Mouse (Mus musculus) right cerebral cortex, adult 2 months (tissue): ENCODE results near the gene Dbndd2.

Experiments
- DNase-seq, 2 experiments: peaks; one replicate each; pipeline ENCODE4 v3.0.0; 2021 to 2022; ENCODE audit warnings: low spot score in 2 of 2

Gene Dbndd2

DNA sequence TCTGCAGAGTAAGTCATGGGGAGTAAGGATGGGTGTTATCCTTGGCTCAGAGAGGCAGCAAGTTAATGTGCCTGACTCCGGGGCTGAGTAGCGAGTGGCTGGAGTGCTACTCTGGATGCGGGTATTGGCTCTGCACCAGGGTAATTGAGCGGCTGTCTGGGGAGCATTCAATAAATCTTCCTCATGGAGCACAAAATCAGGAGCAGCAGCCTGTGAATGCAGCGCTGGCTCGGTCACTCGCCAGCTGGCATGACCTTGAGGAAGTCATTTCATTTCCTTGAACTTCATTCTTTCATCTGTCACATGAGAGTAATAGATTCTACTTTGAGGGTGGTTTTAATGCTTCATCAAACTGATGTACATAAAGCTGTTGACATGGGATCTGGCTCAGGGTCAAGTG, 14.6 kb downstream of the Dbndd2 start:
- DNase-seq: no peak

DNA sequence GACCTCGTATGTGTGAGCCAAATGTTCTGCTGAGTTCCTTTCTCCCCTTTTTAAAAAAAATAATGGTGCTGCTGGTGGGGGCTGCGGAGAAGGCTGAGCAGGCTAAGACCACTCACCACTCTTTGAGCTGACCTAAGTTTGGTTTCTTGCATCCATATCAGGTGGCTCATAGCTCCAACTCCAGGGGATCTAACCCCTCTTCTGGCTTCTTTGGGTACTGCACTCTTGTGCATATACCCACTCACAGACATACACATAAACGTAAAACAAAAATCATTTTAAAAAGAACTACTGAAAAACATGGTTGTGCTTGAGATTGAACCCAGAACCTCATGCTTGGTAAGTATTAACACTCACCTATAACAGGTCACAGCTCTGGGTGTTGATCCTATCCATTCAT, 19.0 kb downstream of the Dbndd2 start:
- no peak for DNase-seq

DNA sequence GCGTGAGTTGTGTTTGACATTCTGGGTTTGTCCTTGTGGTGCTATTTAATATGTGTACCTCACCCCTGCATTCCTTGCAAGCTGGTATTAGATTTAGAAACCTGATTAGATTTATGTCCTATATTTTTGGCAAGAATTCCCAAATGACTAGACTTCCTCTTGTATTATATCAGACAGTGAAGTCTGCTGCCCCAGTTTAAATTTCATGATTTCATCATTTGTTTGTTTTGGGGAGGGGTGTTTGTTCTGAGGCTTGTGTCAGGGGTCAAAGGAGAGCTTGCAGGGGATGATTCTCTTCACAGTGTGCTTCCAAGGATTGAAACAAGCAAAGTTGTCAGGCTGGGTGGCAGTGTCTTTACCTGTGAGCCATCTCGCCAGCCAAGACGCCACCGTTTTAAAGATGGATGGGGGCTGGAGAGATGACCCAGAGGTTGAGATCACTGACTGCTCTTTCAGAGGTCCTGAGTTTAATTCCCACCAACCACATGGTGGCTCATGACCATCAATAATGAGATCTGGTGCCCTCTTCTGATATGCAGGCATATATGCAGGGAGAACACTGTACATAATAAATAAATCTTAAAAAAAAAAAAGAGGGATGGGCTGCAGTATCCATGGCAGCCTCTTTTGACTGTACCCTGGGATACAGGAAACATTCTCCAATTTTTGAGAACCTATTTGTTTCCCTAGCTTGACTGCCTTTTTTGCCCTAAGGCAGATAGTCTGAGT, 19.9 kb downstream of the Dbndd2 start:
- DNase-seq: no peak

DNA sequence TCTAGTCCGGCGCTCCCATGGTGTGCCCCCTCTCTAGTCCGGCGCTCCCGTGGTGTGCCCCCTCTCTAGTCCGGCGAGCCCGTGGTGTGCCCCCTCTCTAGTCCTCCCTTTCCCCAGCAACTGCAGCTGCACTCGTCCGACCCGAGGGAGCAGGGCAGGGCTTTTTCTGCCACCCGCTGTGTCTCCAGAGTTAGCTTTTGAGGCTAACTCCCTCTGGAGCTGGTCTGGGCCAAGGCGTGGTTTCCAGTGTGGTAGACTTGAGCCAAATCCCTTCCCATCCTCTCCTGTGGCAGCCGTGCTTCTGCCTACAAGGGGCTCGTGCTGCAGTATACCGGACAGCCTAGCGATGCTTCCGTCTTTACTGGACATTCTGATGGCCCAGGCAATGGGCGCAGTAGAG, 21.9 kb downstream of the Dbndd2 start:
- no peak for DNase-seq

DNA sequence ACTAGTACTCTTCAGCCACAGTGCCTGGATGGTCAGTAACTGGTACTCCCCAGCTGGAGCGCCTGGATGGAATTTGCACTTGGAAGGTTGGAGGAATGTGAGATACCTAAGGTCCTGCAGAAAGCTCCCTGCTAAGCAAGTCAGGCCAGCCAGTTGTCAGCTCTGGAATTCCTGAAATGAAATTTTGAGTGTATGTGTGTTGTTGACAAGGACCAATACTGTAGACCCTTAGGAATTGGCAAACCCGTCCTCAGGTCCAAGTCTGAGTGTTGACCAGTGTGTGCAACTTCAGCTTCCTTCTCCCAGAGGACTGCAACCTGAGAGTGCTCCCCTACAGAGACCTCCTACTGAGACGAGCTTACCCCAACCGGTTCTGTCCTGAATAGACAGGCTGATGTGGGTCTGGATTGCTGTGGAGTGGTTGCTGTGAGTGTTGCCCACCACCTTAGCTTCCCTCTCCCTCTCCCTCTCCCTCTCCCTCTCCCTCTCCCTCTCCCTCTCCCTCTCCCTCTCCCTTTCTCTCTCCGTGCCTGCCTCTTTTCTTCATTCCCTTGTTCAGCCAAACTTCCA, 24.8 kb downstream of the Dbndd2 start:
- no peak for DNase-seq

DNA sequence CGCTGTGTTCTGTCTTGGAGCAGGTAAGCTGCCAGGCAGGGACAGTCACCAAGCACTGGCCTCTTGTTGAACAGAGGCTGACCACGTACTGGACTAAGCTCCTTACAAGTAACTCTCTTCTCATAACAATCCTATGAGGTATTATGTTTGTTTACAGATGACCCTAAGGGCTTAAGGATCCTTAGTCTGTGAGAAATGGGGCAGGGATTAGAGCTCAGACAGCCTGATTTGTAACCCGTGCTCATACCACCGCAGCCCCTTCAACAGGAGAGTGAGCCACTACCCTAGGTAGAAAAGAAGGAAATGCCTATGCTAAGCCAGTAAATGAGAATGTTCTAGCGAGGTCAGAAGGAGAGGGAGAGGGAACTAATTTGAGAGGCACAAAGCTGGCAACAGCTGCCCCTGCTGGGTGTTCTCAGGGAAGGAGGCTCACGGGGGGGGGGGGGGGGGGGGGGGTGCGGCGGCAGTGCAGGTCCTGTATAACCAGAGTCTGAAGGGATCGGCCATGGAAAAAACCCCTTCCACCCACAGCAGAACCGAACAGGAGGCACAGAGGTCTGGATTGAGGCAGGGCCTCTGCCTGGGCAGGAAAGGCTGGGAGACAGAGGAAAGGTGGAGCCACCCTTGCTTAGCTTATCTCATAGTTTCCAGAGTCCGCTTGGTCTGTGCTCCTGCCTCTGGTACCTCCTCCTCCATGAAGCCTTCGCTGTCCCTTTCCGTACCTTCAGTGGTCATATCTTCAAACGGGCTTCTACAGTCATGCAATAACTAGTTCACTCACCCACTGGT, 26.4 kb downstream of the Dbndd2 start:
- no peak for DNase-seq

DNA sequence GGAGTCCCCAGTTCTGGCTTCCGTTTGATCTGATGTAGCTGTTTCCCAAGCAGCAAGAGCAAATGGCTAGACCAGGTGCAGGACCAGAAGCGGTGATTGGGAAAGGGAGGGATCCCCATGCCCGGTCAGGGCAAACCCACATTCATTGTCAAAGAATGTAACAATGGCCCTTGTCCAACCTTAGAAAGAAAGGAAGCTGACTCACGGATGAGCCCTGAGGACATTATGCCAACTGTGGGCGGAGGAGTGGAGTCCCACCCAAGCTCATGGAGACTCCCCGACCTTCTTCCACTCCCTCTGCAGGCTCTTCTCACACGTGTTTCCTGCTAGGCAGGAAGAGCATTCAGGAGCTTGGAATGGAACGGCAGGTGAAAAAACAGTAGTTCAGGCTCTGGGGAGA, 27.5 kb downstream of the Dbndd2 start:
- DNase-seq: no peak

DNA sequence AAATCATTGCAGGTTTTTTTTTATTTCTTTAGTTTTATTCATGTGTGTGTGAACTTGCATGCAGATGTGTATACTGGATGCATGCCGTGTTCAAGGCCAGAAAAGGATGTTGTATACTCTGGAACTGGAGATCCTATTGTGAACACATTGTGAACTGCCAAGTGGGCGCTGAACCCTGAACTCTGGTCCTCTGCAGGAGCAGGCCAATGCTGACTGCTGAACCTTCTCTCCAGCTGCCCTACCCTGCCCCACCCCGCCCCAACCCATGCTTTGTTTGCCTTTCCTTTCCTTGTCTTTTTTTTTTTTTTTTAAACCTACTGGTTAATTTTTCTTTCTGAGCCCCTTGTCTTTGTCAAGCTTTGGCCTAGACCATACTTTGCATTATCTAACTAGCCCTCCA, 29.0 kb downstream of the Dbndd2 start:
- no peak for DNase-seq

DNA sequence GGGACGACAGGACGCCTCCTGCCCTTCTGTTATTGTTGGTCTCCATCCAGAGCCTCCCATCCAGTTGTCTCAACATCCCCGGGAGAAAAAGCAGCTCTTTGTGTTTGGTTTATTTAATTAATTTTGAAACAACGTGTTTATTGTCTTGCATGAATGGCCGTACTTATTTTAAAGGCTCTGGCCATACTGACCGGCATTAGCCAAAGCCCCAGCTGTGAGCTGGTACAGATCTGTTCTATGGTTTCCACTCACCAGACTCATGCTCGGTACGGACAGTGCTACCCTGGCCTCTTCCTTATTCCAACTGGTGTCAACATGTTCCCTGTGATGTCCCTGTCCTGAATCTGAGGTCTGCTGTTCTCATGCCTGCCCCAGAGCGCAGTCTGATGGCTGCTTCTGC, 30.0 kb downstream of the Dbndd2 start:
- DNase-seq: no peak

DNA sequence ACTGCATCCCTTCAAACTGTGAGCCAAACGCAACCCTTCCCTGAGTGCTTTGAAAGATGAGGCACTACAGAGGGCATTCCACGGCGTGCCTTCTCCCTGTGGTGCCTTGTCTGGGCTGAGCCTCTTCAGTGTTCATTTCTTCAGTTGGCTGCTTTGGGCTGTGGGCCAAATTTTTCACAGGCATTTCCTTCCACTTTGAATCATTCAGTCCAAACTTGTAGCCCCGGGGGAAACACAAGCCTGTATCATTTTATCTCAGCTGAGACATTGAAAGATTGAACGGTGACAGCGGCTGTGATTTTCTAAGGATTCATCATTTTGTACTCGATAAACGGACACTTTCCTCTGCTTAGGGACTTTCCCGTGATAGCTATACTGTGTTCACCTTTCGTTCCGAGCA, 30.7 kb downstream of the Dbndd2 start:
- no peak for DNase-seq

DNA sequence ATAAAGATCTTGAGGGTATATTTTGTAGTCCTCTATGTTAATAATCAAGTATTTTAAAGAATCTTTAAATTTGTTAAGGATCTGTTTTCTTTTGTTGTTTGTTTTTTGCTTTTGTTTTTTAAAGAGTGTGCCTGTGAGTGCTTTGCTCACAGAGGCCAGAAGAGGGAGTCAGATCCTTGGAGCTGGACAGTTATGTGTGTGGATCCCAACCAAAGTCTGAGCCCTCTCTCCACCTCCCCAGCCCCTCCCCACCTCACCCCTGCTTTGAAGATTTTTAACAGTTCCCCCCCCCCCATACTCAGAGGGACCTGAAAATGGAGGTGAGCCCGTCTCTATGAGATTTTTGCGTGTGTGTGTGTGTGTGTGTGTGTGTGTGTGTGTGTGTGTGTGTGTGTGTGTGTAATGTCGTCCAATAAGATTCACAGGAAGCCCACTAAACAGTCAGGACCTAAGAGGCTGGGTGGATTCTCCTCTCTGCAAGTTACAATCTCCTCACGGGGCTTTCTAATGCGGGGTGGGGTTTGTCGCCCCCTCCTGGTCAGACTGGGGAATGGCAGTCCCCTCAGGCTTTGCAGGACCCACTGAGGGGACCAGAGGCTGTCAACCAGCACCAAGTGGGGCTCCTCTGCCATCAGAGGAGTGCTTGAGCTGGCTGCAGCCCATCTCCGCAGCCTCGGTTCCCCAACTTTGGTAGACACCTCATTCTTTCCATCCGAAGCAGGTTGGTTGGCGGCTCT, 31.7 kb downstream of the Dbndd2 start:
- no peak for DNase-seq

DNA sequence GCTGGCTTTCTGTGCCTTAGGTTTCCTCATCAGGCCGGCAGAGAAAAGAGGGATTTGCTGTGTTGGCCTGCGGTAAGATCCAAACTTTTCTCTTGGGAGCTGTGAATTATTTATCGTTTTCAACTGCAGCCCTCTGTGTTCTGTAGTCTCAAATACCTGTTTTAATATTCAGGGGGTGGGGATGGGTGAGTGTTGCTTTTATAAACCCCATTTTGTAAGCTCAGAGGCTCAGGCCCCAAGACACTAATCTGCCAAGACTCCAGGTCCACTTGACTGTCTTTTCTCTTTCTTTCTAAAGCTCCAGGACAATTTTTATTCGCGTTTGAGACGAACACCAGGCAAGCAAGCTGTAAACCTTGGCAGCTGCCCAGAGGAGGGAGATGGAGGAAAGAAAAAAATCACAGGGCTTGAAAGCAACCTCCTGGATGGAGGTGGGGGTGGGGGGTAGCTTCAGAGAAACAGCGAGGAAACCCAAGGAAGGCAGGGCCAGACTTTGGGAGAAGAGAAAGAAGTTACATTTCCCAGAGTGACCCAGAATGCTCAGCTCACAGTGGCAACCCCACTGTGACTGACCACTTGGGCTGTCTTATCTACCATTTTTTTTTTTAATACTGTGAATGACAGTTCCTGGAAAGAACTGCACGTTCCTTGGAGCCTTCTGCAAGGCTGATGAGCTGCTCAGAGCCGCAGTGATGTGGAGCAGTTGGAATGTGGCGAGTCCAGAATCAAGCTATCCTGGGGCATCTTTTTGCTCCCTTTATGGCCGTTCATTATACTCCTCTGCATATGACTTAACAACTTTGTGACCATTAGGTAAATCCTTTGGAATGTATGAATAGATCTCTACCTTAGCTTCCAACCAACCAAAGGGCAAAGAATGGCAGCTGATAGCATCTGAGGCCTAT, 32.6 kb downstream of the Dbndd2 start:
- DNase-seq: peak in 1 of 2 experiments; percentile 37

DNA sequence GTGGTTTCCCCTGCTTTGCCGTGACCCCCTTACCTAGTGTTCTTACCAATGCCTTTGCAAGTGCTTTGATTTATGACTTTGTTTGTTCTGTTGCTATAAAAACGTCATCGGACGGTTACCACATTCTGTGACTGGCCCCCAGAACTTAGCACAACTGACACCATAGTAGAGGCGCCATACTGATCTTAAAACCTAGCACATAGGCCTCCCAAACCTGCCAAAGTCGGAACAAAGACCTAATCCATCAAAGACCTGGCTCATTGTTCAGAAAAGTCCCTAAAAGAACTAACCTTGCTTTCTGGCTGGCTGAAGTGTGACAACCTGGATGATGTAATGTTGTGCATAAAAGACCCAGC, 33.2 kb downstream of the Dbndd2 start:
- no peak for DNase-seq

DNA sequence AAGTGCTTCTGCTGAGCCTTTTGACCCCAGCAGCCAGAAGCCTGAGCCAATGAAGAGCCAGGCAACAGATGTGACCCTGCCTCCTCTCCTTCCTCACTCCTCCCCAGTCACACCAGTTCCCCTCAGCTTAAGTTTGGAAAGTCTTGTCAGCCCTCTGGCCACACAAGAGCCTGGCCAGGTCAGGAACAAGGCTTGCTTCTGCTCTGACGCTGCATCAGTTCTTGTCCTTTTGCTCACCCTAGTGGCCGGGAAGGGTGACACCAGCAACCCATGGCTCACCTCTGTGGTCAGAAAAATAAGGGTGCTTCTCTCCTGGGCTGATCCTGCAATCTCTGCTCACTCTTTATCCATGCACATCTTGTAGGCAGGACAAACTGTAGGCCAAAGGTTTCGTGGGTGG, 34.9 kb downstream of the Dbndd2 start:
- DNase-seq: no peak

DNA sequence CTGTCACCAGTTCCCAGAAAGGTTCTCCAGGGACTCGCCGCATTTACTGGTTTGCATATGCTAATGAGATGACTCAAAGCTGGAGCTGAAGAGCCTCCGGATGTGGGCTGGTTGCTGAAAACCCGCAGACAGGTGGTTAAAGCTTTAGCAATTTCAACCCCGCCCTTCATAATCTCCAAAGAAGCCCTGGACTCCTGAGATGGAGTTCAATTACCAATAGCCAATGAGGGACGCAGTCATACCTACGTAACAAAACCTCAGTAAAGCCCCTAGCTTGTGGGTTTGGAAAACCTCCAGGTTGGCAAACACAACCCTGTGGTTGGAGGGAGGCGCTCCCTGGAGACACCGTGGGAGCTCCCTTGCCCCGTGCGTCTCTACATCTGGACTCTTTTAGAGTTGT, 35.9 kb downstream of the Dbndd2 start:
- DNase-seq: peak in 1 of 2 experiments; percentile 25

DNA sequence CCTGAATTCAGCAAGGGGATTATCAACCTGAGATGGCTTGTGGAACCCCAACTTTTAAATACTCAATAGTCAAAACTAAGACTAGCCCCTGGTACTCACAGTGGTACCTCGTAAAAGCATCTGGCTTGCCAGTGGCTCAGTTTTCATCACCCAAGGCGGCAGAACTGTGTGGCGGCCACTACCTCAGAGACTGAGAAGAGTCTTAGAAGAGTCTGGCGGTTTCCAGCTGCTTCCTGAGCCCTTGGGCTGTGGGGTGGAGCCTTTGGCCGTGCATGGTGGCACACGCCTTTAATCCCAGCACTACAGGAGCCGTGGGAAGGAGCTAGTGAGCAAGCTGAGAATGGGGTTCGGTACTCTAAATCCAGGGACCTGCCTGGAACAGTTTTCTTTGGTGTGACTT, 36.4 kb downstream of the Dbndd2 start:
- DNase-seq: no peak

DNA sequence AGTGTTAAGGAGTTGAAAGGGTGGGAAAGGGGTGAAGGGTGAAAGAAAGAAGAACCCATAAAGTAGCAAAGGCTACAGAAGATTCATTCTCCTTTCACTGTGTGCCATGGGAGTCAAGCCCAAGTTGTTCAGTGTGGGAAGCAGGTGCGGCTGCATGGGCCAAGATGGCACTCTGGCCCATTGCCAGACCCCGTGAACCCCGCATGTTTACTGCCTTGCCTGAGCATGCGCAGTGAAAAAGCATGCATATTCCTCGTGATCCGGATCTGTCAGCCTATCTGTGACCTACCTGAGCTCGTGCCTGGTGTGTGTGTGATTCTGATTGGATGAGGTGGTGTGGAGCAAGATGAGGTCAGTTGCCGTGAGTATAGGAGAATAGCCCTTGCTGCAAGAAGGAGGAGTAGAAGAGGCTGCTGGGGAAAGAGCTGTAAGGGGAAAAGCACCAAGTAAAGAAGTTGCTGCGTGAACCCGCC, 37.4 kb downstream of the Dbndd2 start:
- no peak for DNase-seq

DNA sequence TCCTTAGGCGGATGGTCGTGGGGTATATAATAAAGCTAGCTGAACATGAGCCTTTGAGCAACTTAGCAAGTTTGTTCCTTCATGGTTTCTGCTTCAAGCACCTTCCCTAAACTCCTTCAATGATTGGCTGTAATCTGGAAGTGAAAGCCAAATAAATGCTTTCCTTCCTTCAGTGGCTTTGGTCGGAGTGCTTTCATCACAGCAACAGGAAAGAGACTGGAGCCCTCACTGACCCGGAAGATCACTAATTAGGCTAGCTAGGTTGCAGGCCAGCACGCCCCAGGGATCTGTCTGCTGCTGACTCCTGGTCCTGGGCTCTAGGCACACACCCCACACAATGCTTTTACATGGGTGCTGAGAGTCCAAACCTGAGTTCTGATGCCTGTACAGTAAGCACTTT, 42.7 kb downstream of the Dbndd2 start:
- DNase-seq: no peak

DNA sequence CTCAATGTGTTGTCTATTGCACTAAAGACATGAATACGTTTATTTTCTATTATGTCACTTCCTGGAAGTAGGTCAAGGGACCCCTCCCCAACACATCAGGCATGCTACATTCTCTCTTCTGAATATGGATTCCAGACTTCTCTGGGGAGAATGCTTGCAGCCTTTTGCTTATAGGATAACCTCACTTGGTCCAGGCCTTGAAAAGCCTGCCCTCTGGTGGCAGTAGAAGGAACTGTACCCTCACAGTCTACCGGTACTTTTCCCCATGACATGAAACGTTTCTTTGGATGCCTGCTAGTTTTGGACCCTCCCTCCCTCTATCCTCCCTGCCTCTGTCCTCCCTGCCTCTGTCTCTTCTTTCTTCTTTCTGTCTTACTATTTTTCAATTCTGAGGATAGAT, 45.3 kb downstream of the Dbndd2 start:
- peak; percentile 89 for DNase-seq

DNA sequence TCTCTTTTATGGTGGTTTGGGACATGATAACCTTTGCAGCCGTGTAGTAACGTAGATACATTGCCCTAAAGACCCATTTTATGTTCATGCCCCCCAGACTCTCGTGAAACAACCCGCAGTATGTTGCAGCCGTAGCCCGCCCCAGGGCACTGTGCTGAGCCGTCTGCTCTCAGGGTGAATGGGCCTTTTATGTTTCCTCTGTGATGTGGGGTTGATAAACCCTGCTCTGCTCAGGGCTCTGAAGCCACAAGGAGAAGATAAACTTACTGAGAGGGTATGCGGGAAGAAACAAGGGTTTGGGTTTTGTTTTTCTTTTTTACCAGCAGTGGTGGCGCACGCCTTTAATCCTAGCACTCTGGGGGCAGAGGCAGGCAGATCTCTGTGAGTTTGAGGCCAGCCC, 48.4 kb downstream of the Dbndd2 start:
- DNase-seq: no peak

DNA sequence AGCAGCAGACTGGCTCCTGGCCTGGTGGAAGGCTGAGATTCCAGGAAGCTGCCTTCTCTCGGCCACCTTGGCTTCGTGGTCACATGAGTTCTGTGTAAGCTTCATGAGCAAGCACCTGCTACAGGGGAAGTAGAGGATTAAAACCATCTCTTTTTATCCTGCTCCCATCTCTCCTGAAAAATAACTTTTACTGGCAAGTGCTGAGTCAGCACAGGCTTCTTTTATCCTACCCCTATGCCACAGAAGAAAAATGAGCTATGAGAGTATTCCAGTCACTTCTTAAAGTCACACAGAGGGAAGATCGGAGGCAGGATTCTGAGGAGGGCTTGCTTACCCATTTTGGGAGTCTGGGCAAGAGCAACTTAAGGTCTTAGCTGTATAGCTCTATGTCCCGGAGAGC, 51.1 kb downstream of the Dbndd2 start:
- no peak for DNase-seq
